Mouse (Mus musculus) lung, adult 2 months (tissue): ENCODE data around the gene Gm13287.
"Not testable (repeated sequence)": the region's sequence is repeated elsewhere in the genome, so short reads cannot be mapped to it uniquely, and the experiment has no call there.

Experiments
- CTCF ChIP-seq: fragments of 200-500 bp; IDR thresholded peaks from 2 replicates; pipeline ENCODE4 v1.5.1; 2011; ENCODE audit warnings: mild to moderate bottlenecking, low read length, control low read depth; ENCODE audit not compliant: insufficient read depth
- POLR2A ChIP-seq: fragments of 200-500 bp; IDR thresholded peaks from 2 replicates; pipeline ENCODE4 v1.6.1; 2011; ENCODE audit warnings: low read depth, mild to moderate bottlenecking, control low read depth, low read length, borderline replicate concordance; ENCODE audit errors: extremely low read depth

DNA sequence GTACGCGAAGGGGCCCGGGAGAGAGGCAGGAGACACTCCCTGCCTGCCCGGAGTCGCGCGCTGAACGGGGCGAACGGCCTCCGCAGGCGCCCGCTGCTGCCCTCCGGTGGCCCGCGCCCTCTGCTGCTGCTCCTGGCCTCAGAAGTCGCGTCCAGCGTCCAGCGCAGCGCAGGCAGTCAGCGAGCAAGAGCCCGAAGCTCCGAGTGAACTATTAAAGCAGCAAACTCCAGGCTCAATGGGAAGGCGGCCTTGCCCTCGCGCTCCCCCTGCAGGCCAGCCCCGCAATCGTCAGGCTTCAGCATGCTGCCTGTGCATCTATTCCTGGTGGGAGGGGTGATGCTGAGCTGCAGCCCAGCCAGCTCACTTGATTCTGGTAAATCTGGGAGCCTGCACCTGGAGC is at the start of gene Gm13287:
- TF ChIP-seq CTCF, POLR2A: not testable (repeated sequence)
